Mouse (Mus musculus) thymus, postnatal 25 days (tissue): ENCODE results near the gene Gm3667.
"Not testable (repeated sequence)": the region's sequence is repeated elsewhere in the genome, so short reads cannot be mapped to it uniquely, and the experiment has no call there.

Experiments
- DNase-seq: peaks from one replicate; pipeline ENCODE4 v3.0.0; 2022

Gene Gm3667

DNA sequence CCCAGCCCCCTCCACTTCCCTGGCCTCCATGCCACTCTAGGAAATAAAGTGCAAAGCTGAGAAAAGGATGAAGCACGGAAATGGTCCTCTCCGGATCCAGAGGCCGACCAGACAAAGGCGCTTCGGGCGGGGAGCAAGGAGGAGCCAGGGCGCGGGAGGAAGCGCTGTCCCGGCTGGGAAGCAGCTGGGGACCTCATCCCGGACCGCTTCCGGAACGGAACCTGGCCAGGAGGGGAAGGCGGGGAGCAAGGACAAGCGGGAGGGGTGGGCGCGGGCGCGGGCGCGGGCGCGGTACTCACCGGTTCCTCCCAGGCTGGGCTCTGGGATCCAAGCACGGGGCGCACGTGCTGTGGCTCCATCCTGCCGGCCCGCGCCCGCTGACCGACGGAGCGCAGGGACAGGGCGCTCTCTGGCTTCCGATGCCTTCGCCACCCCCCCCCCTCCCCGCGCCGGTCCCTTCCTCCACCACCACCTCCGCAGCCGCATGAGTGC is at the start of gene Gm3667:
Gene Gm3667, minus strand, starts transcription at position 442 of the 492 bp plus-strand sequence.
- DNase-seq: not testable (repeated sequence)

DNA sequence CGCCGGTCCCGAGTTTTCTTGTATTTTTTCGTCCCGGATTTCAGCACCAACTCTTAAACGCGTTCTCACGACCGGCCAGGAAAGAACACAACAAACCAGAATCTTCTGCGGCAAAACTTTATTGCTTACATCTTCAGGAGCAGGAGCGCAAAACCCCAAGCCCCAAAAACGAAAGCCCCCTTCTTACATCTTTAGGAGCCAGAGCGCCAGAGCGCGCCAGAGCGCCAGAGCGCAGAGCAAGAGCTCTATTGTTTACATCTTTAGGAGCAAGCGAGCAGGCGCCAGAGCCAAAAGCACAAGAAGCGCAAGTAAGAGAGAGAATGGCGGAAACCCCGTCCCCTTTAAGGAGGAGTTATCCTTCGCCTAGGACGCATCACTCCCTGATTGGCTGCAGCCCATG is 10.1 kb upstream of the Gm3667 start:
- DNase-seq: not testable (repeated sequence)

DNA sequence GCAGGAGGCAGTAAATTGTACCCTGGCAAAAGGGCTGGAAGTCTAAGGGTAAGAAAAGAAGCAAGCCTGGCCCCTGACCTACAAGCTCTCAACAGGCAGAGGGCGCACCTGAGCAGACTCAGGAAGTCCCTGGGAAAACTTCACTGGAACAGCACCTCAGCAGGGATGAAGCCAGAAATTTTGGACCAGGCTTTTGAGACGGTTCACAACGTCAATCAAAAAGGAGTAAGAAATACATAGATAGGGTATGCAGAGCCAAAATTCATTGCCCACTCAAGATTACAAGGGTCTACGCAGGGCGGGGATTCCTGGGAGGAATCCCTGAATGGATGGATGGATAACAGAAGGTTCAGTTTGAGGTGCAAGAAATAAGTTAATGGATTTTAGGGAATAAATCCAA is 951 bp downstream of the Gm3667 start:
- not testable (repeated sequence) for DNase-seq

DNA sequence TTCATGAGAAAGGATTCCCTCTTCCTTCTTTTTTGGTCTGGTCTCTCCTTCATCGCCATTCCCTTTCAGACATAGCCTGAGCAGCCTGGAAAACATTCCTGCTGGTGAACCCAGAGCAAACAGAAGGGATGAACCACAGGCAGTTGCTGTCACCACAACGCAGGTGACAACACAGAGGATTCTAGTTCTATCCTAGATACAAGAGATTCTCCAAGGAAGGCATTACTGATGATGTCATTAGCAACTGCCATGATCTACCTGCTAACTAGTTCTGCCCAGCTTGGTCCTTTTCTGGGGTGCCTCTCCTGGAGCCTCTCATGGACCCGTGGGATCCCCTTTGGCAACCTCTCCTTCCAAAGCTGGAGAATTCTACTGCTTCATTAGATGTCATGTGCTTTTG is 49.6 kb downstream of the Gm3667 start, which contains the start of gene Gm3642:
Gene Gm3642, minus strand, starts transcription at position 101 of the 400 bp plus-strand sequence.
- DNase-seq: not testable (repeated sequence)

DNA sequence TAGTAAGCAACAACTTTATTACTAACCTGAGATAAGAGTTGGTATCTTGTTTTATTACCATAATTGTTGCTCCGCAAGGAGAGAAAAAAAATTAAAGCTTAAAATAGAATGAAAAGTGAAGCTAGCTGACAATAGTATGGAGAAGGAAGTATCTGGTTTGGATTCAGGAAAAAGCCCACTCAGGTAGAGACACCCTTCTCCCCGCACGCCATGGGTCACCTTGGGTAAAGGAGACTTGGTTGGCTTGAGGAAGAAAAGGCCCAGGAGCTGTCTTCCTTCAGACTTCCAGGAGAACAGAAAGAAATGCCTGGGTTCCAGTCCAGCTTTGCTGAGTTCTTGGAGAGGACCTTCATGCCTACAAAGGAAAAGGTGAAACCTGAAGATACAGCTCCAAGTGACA is 66.5 kb downstream of the Gm3667 start:
- not testable (repeated sequence) for DNase-seq
